In genomic region chr3:117716534-117717280, GRCm38 (mm10) we compare ENCODE assay signal across 27 mouse cellular contexts.
DNase-seq lines count a peak whose midpoint lies in the region; ATAC-seq lines count a peak whose summit lies in the region.
"Had no signal": no experiment of that assay in that cellular context is flagged by ENCODE, and none has a peak within 500 bp of the region (broad histone marks: within the 10 kb centered on the region; RNA-seq: fewer than 3 reads in every experiment).

No protein-coding gene starts in this region.

- no peak for ATAC-seq in midbrain, embryonic 11.5 days (ENCODE audit: low FRiP score)
- no peak for ATAC-seq in heart, embryonic 12.5 days (ENCODE audit: insufficient number of reproducible peaks, low FRiP score)
- ATAC-seq: forebrain, embryonic 14.5 days; midbrain, embryonic 16.5 days had no signal

- no peaks in the 10 kb centered on the region for H3K27me3 ChIP-seq in midbrain, embryonic 11.5 days (ENCODE audit: control insufficient read depth, insufficient read depth, low read length)
- H3K27me3 ChIP-seq in heart, embryonic 12.5 days (replicated peaks) = no peaks in the 10 kb centered on the region
- H3K27me3 ChIP-seq: embryonic facial prominence, embryonic 15.5 days; hindbrain, embryonic 13.5 days; liver, embryonic 15.5 days; neural tube, embryonic 13.5 days had no signal

- no peak overlapping the region for H3K9ac ChIP-seq in midbrain, embryonic 11.5 days (ENCODE audit: low read length)
- H3K9ac ChIP-seq in heart, embryonic 12.5 days = no peak overlapping the region
- H3K9ac ChIP-seq: embryonic facial prominence, embryonic 15.5 days; hindbrain, embryonic 13.5 days; liver, embryonic 15.5 days; neural tube, embryonic 13.5 days had no signal

- intact Hi-C loops in left cerebral cortex, postnatal 25 days (cut with DNase I) = no loop called here

- peak; percentile 69 to 74 for DNase-seq in right cerebral cortex, adult 2 months (ENCODE audit: low spot score in 2 of 2)
- DNase-seq in right cerebral cortex, postnatal 14 days = no peak
- DNase-seq in frontal cortex, postnatal 36 days (ENCODE audit: low spot score in 2 of 2) = peak; percentile 70 to 82
- peak; percentile 54 to 92 for DNase-seq in left cerebral cortex, postnatal 25 days (ENCODE audit: low spot score in 2 of 2)
- DNase-seq in midbrain, embryonic 11.5 days (ENCODE audit: low spot score, missing footprints) = no peak
- DNase-seq in cerebellum, adult 11-12 months = no peak
- no peak for DNase-seq in gastrocnemius, adult 18-20 months (ENCODE audit: low spot score)
- DNase-seq: adrenal gland, postnatal 36 days; cerebellum, adult 8-10 months; gastrocnemius, postnatal 14 days; heart, adult 11 months; kidney, adult 11 months; layer of hippocampus, adult 9-11 months; liver; lung, postnatal 4 days; retina, postnatal 1 day; thymus, postnatal 36 days had no signal

- WGBS in midbrain, embryonic 11.5 days = 79% methylated on average over 3 of the region's 3 CpGs
- WGBS in heart, embryonic 12.5 days = 57% methylated on average over 3 of the region's 3 CpGs

- no peak overlapping the region for H3K4me2 ChIP-seq in midbrain, embryonic 11.5 days
- H3K4me2 ChIP-seq in heart, embryonic 12.5 days = no peak overlapping the region
- H3K4me2 ChIP-seq: embryonic facial prominence, embryonic 15.5 days; hindbrain, embryonic 13.5 days; liver, embryonic 15.5 days; neural tube, embryonic 13.5 days had no signal

- no peak overlapping the region for H3K27ac ChIP-seq in midbrain, embryonic 11.5 days (ENCODE audit: low read depth, low read length)
- no peak overlapping the region for H3K27ac ChIP-seq in heart, embryonic 12.5 days (ENCODE audit: poor library complexity, severe bottlenecking)
- H3K27ac ChIP-seq: embryonic facial prominence, embryonic 15.5 days; hindbrain, embryonic 13.5 days; kidney, postnatal 0 days; limb, embryonic 10.5 days; liver, embryonic 15.5 days; neural tube, embryonic 13.5 days had no signal

- H3K36me3 ChIP-seq in midbrain, embryonic 11.5 days (ENCODE audit: control insufficient read depth, insufficient read depth, low read length) = no peaks in the 10 kb centered on the region
- H3K36me3 ChIP-seq in heart, embryonic 12.5 days = no peaks in the 10 kb centered on the region
- H3K36me3 ChIP-seq: embryonic facial prominence, embryonic 15.5 days; hindbrain, embryonic 13.5 days; limb, embryonic 10.5 days; liver, embryonic 15.5 days; neural tube, embryonic 13.5 days had no signal

- H3K9me3 ChIP-seq in midbrain, embryonic 11.5 days (ENCODE audit: control insufficient read depth, low read length) = no peaks in the 10 kb centered on the region
- H3K9me3 ChIP-seq in heart, embryonic 12.5 days (replicated peaks) = no peaks in the 10 kb centered on the region
- H3K9me3 ChIP-seq: embryonic facial prominence, embryonic 15.5 days; hindbrain, embryonic 13.5 days; limb, embryonic 10.5 days; liver, embryonic 15.5 days; neural tube, embryonic 13.5 days had no signal

- H3K4me1 ChIP-seq in midbrain, embryonic 11.5 days (ENCODE audit: control insufficient read depth, insufficient read depth, low read length) = no peaks in the 10 kb centered on the region
- H3K4me1 ChIP-seq in heart, embryonic 12.5 days (replicated peaks) = no peaks in the 10 kb centered on the region
- H3K4me1 ChIP-seq: embryonic facial prominence, embryonic 15.5 days; hindbrain, embryonic 13.5 days; limb, embryonic 10.5 days; liver, embryonic 15.5 days; neural tube, embryonic 13.5 days had no signal

- H3K4me3 ChIP-seq in midbrain, embryonic 11.5 days (ENCODE audit: low read depth, low read length) = no peak overlapping the region
- H3K4me3 ChIP-seq in heart, embryonic 12.5 days = no peak overlapping the region
- H3K4me3 ChIP-seq: embryonic facial prominence, embryonic 15.5 days; hindbrain, embryonic 13.5 days; limb, embryonic 10.5 days; liver, embryonic 15.5 days; myocyte; neural tube, embryonic 13.5 days had no signal

Comparison
In these comparisons a context has a peak if more than half of its experiments do, and no peak if none do; other contexts are left out.
1. DNase-seq: peak in right cerebral cortex, adult 2 months (2 of 2), frontal cortex, postnatal 36 days (2 of 2) and left cerebral cortex, postnatal 25 days (2 of 2); none in right cerebral cortex, postnatal 14 days (single experiment), midbrain, embryonic 11.5 days (single experiment), cerebellum, adult 11-12 months (single experiment) and gastrocnemius, adult 18-20 months (single experiment).